Comparison of ENCODE assay signal across 19 mouse cellular contexts in the genomic region with DNA sequence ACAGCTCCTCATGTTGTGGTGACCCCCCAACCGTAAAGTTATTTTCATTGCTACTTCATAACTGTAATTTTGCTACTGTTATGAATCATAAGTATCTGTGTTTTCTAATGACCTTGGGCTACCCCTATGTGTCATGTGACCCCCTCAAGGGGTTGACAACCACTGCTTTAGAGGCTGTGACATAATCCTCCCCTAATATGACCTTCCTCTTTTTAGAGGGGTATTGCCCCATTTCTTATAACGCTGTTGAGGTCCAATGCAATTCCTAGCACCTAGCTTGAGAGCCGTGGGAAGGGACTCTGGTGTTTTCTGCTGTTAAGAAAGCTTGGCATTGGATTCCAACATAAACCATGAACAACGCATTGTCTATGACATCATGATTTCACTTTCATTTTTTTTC. TPM values are rescaled to one million over a fixed set of nuclear protein-coding genes. Genes with fewer than 3 reads are reported as not detected.
DNase-seq lines count a peak whose midpoint lies in the region; ATAC-seq lines count a peak whose summit lies in the region.
"Had no signal": no experiment of that assay in that cellular context is flagged by ENCODE, and none has a peak within 500 bp of the region (broad histone marks: within the 10 kb centered on the region; RNA-seq: fewer than 3 reads in every experiment).

No protein-coding gene starts in this region.

- intact Hi-C loops in heart, postnatal 14 days (cut with DNase I): no loop called here

- H3K4me2 ChIP-seq in intestine, embryonic 15.5 days (replicated peaks): no peak overlapping the region
- H3K4me2 ChIP-seq: embryonic facial prominence, embryonic 12.5 days; forebrain, embryonic 13.5 days; forebrain, embryonic 15.5 days had no signal

- H3K4me1 ChIP-seq in intestine, embryonic 15.5 days (replicated peaks): no peaks in the 10 kb centered on the region
- H3K4me1 ChIP-seq: embryonic facial prominence, embryonic 10.5 days; embryonic facial prominence, embryonic 12.5 days; forebrain, embryonic 13.5 days; forebrain, embryonic 15.5 days had no signal

- H3K36me3 ChIP-seq in intestine, embryonic 15.5 days: peaks cover 10% of the 10 kb centered on the region; the same call in 1 of the 2 replicates

- H3K9ac ChIP-seq in intestine, embryonic 15.5 days: no peak overlapping the region
- H3K9ac ChIP-seq: embryonic facial prominence, embryonic 12.5 days; forebrain, embryonic 13.5 days; forebrain, embryonic 15.5 days; forebrain, postnatal 0 days had no signal

- no peak overlapping the region for H3K4me3 ChIP-seq in intestine, embryonic 15.5 days (replicated peaks)
- H3K4me3 ChIP-seq: embryonic facial prominence, embryonic 10.5 days; embryonic facial prominence, embryonic 12.5 days; forebrain, embryonic 13.5 days; forebrain, embryonic 15.5 days had no signal

- H3K27me3 ChIP-seq in intestine, embryonic 15.5 days (replicated peaks): no peaks in the 10 kb centered on the region
- H3K27me3 ChIP-seq: embryonic facial prominence, embryonic 12.5 days; forebrain, embryonic 13.5 days; forebrain, embryonic 15.5 days had no signal

- H3K9me3 ChIP-seq in intestine, embryonic 15.5 days: no peaks in the 10 kb centered on the region
- H3K9me3 ChIP-seq: forebrain, embryonic 15.5 days had no signal

- H3K27ac ChIP-seq in intestine, embryonic 15.5 days: no peak overlapping the region
- H3K27ac ChIP-seq: embryonic facial prominence, embryonic 10.5 days; embryonic facial prominence, embryonic 12.5 days; forebrain, embryonic 13.5 days; forebrain, embryonic 15.5 days had no signal

- 89% methylated on average over 4 of the region's 4 CpGs for WGBS in intestine, embryonic 15.5 days

- ATAC-seq in megakaryocyte, adult 5-6 weeks (ENCODE audit: poor library complexity, severe bottlenecking): peak; percentile 62
- no peak for ATAC-seq in intestine, embryonic 15.5 days
- ATAC-seq: forebrain, embryonic 13.5 days; forebrain, embryonic 15.5 days; forebrain, postnatal 0 days had no signal

- DNase-seq in heart, adult 11 months: peak; percentile 15
- no peak for DNase-seq in heart, postnatal 14 days
- no peak for DNase-seq in natural killer cell, adult 2 months (ENCODE audit: low spot score in 2 of 2)
- DNase-seq: adrenal gland, adult 2 months; adrenal gland, postnatal 10 days; adrenal gland, postnatal 25 days; cerebellum, adult 11 months; cerebellum, adult 18-20 months; cerebellum, adult 8-10 months; cerebellum, adult 9-11 months; cerebellum, postnatal 14 days; cerebellum, postnatal 36 days; forebrain, postnatal 0 days had no signal

RNA-seq across cellular contexts. Expression of a gene that starts 6.0 kb away (rescaled TPM):
- 10 to 100 TPM; 26.8 to 27.6 TPM for total RNA-seq in heart, postnatal 14 days (2021)
- 3.4 and 3.9 TPM in 2 replicates for total RNA-seq in megakaryocyte, adult 5-6 weeks (2015)
- total RNA-seq in megakaryocyte, adult 5-6 weeks (2017): 8.3 and 11.6 TPM in 2 replicates
- polyA plus RNA-seq in intestine, embryonic 15.5 days (2015; fragmentation: Nextera tagmentation; extraction: Ambion mirVana): 7.6 and 8.0 TPM in 2 replicates

RNA-seq across cellular contexts. Expression of a gene that starts 40.3 kb away (rescaled TPM):
- 10 to 100 TPM; 17.7 to 18.4 TPM for total RNA-seq in heart, postnatal 14 days (2021)
- 27.7 and 29.5 TPM in 2 replicates for total RNA-seq in megakaryocyte, adult 5-6 weeks (2015)
- 43.5 and 44.2 TPM in 2 replicates for total RNA-seq in megakaryocyte, adult 5-6 weeks (2017)
- 79.2 and 88.1 TPM in 2 replicates for polyA plus RNA-seq in intestine, embryonic 15.5 days (2015; fragmentation: Nextera tagmentation; extraction: Ambion mirVana)
